In genomic region chr1:134419751-134420458, GRCm38 (mm10) we compare ENCODE assay signal across 8 mouse cellular contexts. TPM values are rescaled to one million over a fixed set of nuclear protein-coding genes. Genes with fewer than 3 reads are reported as not detected.
A peak's percentile ranks its signal among the peaks of the same experiment; 100 is the strongest.
DNase-seq lines count a peak whose midpoint lies in the region; ATAC-seq and TF ChIP-seq lines count a peak whose summit lies in the region.

No protein-coding gene starts in this region.

- no peak overlapping the region for H3K27ac ChIP-seq in forebrain, embryonic 14.5 days (ENCODE audit: low read depth, low read length)
- H3K27ac ChIP-seq in forebrain, embryonic 16.5 days (ENCODE audit: low read length) = no peak overlapping the region
- H3K27ac ChIP-seq in ES-Bruce4 (ENCODE audit: insufficient read depth, low read length) = peak overlapping the region; percentile 84
- peak overlapping the region; percentile 3 to 67 for H3K27ac ChIP-seq in heart, embryonic 14.5 days (replicated peaks in 1 of 2; ENCODE audit: control insufficient read depth in 1 of 2, insufficient read depth in 1 of 2, low read depth in 2 of 2, low read length in 2 of 2)
- peak overlapping the region; percentile 26; the same call in 1 of the 2 replicates for H3K27ac ChIP-seq in lung, embryonic 16.5 days (ENCODE audit: low read length)
- H3K27ac ChIP-seq in midbrain, embryonic 15.5 days = no peak overlapping the region

- no peak overlapping the region for H3K4me2 ChIP-seq in forebrain, embryonic 14.5 days (ENCODE audit: low read length)
- no peak overlapping the region for H3K4me2 ChIP-seq in forebrain, embryonic 16.5 days (ENCODE audit: low read length)
- H3K4me2 ChIP-seq in heart, embryonic 14.5 days (ENCODE audit: low read length) = peak overlapping the region; percentile 19
- no peak overlapping the region for H3K4me2 ChIP-seq in lung, embryonic 16.5 days (ENCODE audit: low read depth, low read length)
- H3K4me2 ChIP-seq in midbrain, embryonic 15.5 days = no peak overlapping the region

- H3K4me3 ChIP-seq in forebrain, embryonic 14.5 days (ENCODE audit: low read depth, low read length) = no peak overlapping the region
- no peak overlapping the region for H3K4me3 ChIP-seq in forebrain, embryonic 16.5 days (replicated peaks; ENCODE audit: low read length)
- no peak overlapping the region for H3K4me3 ChIP-seq in ES-Bruce4 (ENCODE audit: low read depth, low read length)
- H3K4me3 ChIP-seq in heart, embryonic 14.5 days (ENCODE audit: control insufficient read depth in 1 of 2, insufficient read depth in 1 of 2, low read depth in 1 of 2, low read length in 2 of 2) = no peak overlapping the region
- H3K4me3 ChIP-seq in lung, embryonic 16.5 days (ENCODE audit: low read length) = no peak overlapping the region
- H3K4me3 ChIP-seq in midbrain, embryonic 15.5 days = no peak overlapping the region

- peak; percentile 4 for DNase-seq in forebrain, embryonic 14.5 days (ENCODE audit: low spot score)
- DNase-seq in testis, postnatal 14 days (ENCODE audit: low spot score) = no peak
- no peak for DNase-seq in spleen, adult 12 weeks (ENCODE audit: low spot score)

- H3K36me3 ChIP-seq in forebrain, embryonic 14.5 days (ENCODE audit: control insufficient read depth, insufficient read depth, low read length) = peaks cover 21% of the 10 kb centered on the region
- H3K36me3 ChIP-seq in forebrain, embryonic 16.5 days (ENCODE audit: control insufficient read depth, insufficient read depth) = peaks cover 10% of the 10 kb centered on the region
- H3K36me3 ChIP-seq in ES-Bruce4 (ENCODE audit: control insufficient read depth, insufficient read depth, low read length, poor library complexity, severe bottlenecking) = peaks cover 6% of the 10 kb centered on the region
- peaks cover 23% of the 10 kb centered on the region for H3K36me3 ChIP-seq in heart, embryonic 14.5 days (ENCODE audit: control insufficient read depth, insufficient read depth, low read length)
- H3K36me3 ChIP-seq in lung, embryonic 16.5 days (ENCODE audit: control insufficient read depth, insufficient read depth, low read length) = peaks cover 11% of the 10 kb centered on the region
- peaks cover 2% of the 10 kb centered on the region; the same call in 1 of the 2 replicates for H3K36me3 ChIP-seq in midbrain, embryonic 15.5 days (replicated peaks)

- no peaks in the 10 kb centered on the region for H3K9me3 ChIP-seq in forebrain, embryonic 14.5 days (replicated peaks; ENCODE audit: control insufficient read depth, low read length)
- no peaks in the 10 kb centered on the region for H3K9me3 ChIP-seq in forebrain, embryonic 16.5 days (ENCODE audit: control insufficient read depth, low read length)
- no peaks in the 10 kb centered on the region for H3K9me3 ChIP-seq in ES-Bruce4 (replicated peaks; ENCODE audit: control insufficient read depth, insufficient read depth, low read length, poor library complexity, severe bottlenecking)
- H3K9me3 ChIP-seq in heart, embryonic 14.5 days (ENCODE audit: control insufficient read depth, low read length) = no peaks in the 10 kb centered on the region
- H3K9me3 ChIP-seq in lung, embryonic 16.5 days (ENCODE audit: control insufficient read depth, low read length) = no peaks in the 10 kb centered on the region
- no peaks in the 10 kb centered on the region for H3K9me3 ChIP-seq in midbrain, embryonic 15.5 days

- TF ChIP-seq POLR2A in ES-Bruce4 (IDR thresholded peaks at IDR 0.05; ENCODE audit: insufficient read depth, low read length) = no peak

- no peaks in the 10 kb centered on the region for H3K27me3 ChIP-seq in forebrain, embryonic 14.5 days (replicated peaks; ENCODE audit: control insufficient read depth, insufficient read depth, low read length)
- H3K27me3 ChIP-seq in forebrain, embryonic 16.5 days (replicated peaks; ENCODE audit: control insufficient read depth, insufficient read depth, low read length) = no peaks in the 10 kb centered on the region
- H3K27me3 ChIP-seq in ES-Bruce4 (ENCODE audit: control insufficient read depth, insufficient read depth, low read length, poor library complexity, severe bottlenecking) = no peaks in the 10 kb centered on the region
- no peaks in the 10 kb centered on the region for H3K27me3 ChIP-seq in heart, embryonic 14.5 days (ENCODE audit: control insufficient read depth, insufficient read depth, low read length)
- H3K27me3 ChIP-seq in lung, embryonic 16.5 days (ENCODE audit: control insufficient read depth, insufficient read depth, low read depth, low read length) = no peaks in the 10 kb centered on the region
- H3K27me3 ChIP-seq in midbrain, embryonic 15.5 days (replicated peaks) = no peaks in the 10 kb centered on the region

- ATAC-seq in forebrain, embryonic 14.5 days = no peak
- ATAC-seq in forebrain, embryonic 16.5 days = no peak
- no peak for ATAC-seq in heart, embryonic 14.5 days (ENCODE audit: insufficient number of reproducible peaks, insufficient read depth, low FRiP score, low read depth)
- no peak for ATAC-seq in lung, embryonic 16.5 days (ENCODE audit: low read depth)
- no peak for ATAC-seq in midbrain, embryonic 15.5 days (replicated peaks)

- TF ChIP-seq CTCF in ES-Bruce4 (IDR thresholded peaks at IDR 0.05; ENCODE audit: low read depth, low read length) = no peak

- WGBS in forebrain, embryonic 14.5 days = 44% methylated on average over 5 of the region's 5 CpGs
- 30% methylated on average over 5 of the region's 5 CpGs for WGBS in forebrain, embryonic 16.5 days
- WGBS in heart, embryonic 14.5 days = 43% methylated on average over 5 of the region's 5 CpGs
- WGBS in lung, embryonic 16.5 days = 24% methylated on average over 5 of the region's 5 CpGs
- 61% methylated on average over 5 of the region's 5 CpGs for WGBS in midbrain, embryonic 15.5 days

- H3K9ac ChIP-seq in forebrain, embryonic 14.5 days (ENCODE audit: low read length) = no peak overlapping the region
- H3K9ac ChIP-seq in forebrain, embryonic 16.5 days (replicated peaks; ENCODE audit: low read depth, low read length) = no peak overlapping the region
- 0 out of 2 replicates have a peak overlapping the region, but pooled peaks have one; percentile 15 for H3K9ac ChIP-seq in ES-Bruce4 (ENCODE audit: low read depth, poor library complexity, severe bottlenecking)
- no peak overlapping the region for H3K9ac ChIP-seq in heart, embryonic 14.5 days (ENCODE audit: low read length)
- H3K9ac ChIP-seq in lung, embryonic 16.5 days (ENCODE audit: low read length) = no peak overlapping the region
- H3K9ac ChIP-seq in midbrain, embryonic 15.5 days = no peak overlapping the region

- TF ChIP-seq EP300 in ES-Bruce4 (IDR thresholded peaks at IDR 0.05; ENCODE audit: insufficient read depth, low read depth, low read length) = no peak

- peaks cover 13% of the 10 kb centered on the region for H3K4me1 ChIP-seq in forebrain, embryonic 14.5 days (ENCODE audit: control insufficient read depth, insufficient read depth, low read length)
- peaks cover 35% of the 10 kb centered on the region for H3K4me1 ChIP-seq in forebrain, embryonic 16.5 days (replicated peaks; ENCODE audit: control insufficient read depth, insufficient read depth, low read length)
- H3K4me1 ChIP-seq in ES-Bruce4 (ENCODE audit: control insufficient read depth, insufficient read depth, low read length) = peaks cover 6% of the 10 kb centered on the region
- H3K4me1 ChIP-seq in heart, embryonic 14.5 days (ENCODE audit: control insufficient read depth in 2 of 2, insufficient read depth in 2 of 2, low read length in 2 of 2) = peaks cover 11 to 42% of the 10 kb centered on the region in 2 experiments
- H3K4me1 ChIP-seq in lung, embryonic 16.5 days (replicated peaks; ENCODE audit: control insufficient read depth, insufficient read depth, low read length) = peaks cover 30% of the 10 kb centered on the region
- peaks cover 42% of the 10 kb centered on the region for H3K4me1 ChIP-seq in midbrain, embryonic 15.5 days

RNA-seq across cellular contexts. Expression of gene Adipor1, which starts 4.7 kb away (rescaled TPM):
- 61.4 and 68.5 TPM in 2 replicates for polyA plus RNA-seq in forebrain, embryonic 14.5 days (2014; fragmentation: Nextera tagmentation; extraction: Ambion mirVana)
- 63.9 and 65.5 TPM in 2 replicates for polyA plus RNA-seq in forebrain, embryonic 16.5 days (2015; fragmentation: Nextera tagmentation; extraction: Ambion mirVana)
- polyA plus RNA-seq in ES-Bruce4 (2011; ENCODE audit: insufficient read depth, insufficient read length, low read depth, missing spikeins) = 118 and 119 TPM in 2 replicates
- 140 and 146 TPM in 2 replicates for polyA plus RNA-seq in heart, embryonic 14.5 days (2014; fragmentation: Nextera tagmentation; extraction: Ambion mirVana)
- polyA plus RNA-seq in lung, embryonic 16.5 days (2015; fragmentation: Nextera tagmentation; extraction: Ambion mirVana) = 95.5 and 97.4 TPM in 2 replicates
- polyA plus RNA-seq in midbrain, embryonic 15.5 days (2015; fragmentation: Nextera tagmentation; extraction: Ambion mirVana) = 76.0 and 82.4 TPM in 2 replicates

RNA-seq across cellular contexts. Expression of gene Cyb5r1, which starts 14.5 kb away (rescaled TPM):
- 9.8 and 12.3 TPM in 2 replicates for polyA plus RNA-seq in forebrain, embryonic 14.5 days (2014; fragmentation: Nextera tagmentation; extraction: Ambion mirVana)
- polyA plus RNA-seq in forebrain, embryonic 16.5 days (2015; fragmentation: Nextera tagmentation; extraction: Ambion mirVana) = 20.3 and 23.3 TPM in 2 replicates
- 70.8 and 81.3 TPM in 2 replicates for polyA plus RNA-seq in ES-Bruce4 (2011; ENCODE audit: insufficient read depth, insufficient read length, low read depth, missing spikeins)
- 40.2 and 40.6 TPM in 2 replicates for polyA plus RNA-seq in heart, embryonic 14.5 days (2014; fragmentation: Nextera tagmentation; extraction: Ambion mirVana)
- polyA plus RNA-seq in lung, embryonic 16.5 days (2015; fragmentation: Nextera tagmentation; extraction: Ambion mirVana) = 42.5 and 43.9 TPM in 2 replicates
- 12.6 and 13.3 TPM in 2 replicates for polyA plus RNA-seq in midbrain, embryonic 15.5 days (2015; fragmentation: Nextera tagmentation; extraction: Ambion mirVana)

RNA-seq across cellular contexts. Expression of gene 4933406M09Rik, which starts 34.2 kb away (rescaled TPM):
- not detected in 2 replicates for polyA plus RNA-seq in forebrain, embryonic 14.5 days (2014; fragmentation: Nextera tagmentation; extraction: Ambion mirVana)
- not detected in 2 replicates for polyA plus RNA-seq in forebrain, embryonic 16.5 days (2015; fragmentation: Nextera tagmentation; extraction: Ambion mirVana)
- not detected in 2 replicates for polyA plus RNA-seq in ES-Bruce4 (2011; ENCODE audit: insufficient read depth, insufficient read length, low read depth, missing spikeins)
- polyA plus RNA-seq in heart, embryonic 14.5 days (2014; fragmentation: Nextera tagmentation; extraction: Ambion mirVana) = not detected in 2 replicates
- polyA plus RNA-seq in lung, embryonic 16.5 days (2015; fragmentation: Nextera tagmentation; extraction: Ambion mirVana) = not detected in 2 replicates
- polyA plus RNA-seq in midbrain, embryonic 15.5 days (2015; fragmentation: Nextera tagmentation; extraction: Ambion mirVana) = not detected in 2 replicates

RNA-seq across cellular contexts. Expression of gene Klhl12, which starts 35.4 kb away (rescaled TPM):
- polyA plus RNA-seq in forebrain, embryonic 14.5 days (2014; fragmentation: Nextera tagmentation; extraction: Ambion mirVana) = 24.8 and 27.3 TPM in 2 replicates
- polyA plus RNA-seq in forebrain, embryonic 16.5 days (2015; fragmentation: Nextera tagmentation; extraction: Ambion mirVana) = 42.5 and 44.6 TPM in 2 replicates
- 42.9 and 46.5 TPM in 2 replicates for polyA plus RNA-seq in ES-Bruce4 (2011; ENCODE audit: insufficient read depth, insufficient read length, low read depth, missing spikeins)
- 17.4 and 20.8 TPM in 2 replicates for polyA plus RNA-seq in heart, embryonic 14.5 days (2014; fragmentation: Nextera tagmentation; extraction: Ambion mirVana)
- polyA plus RNA-seq in lung, embryonic 16.5 days (2015; fragmentation: Nextera tagmentation; extraction: Ambion mirVana) = 26.8 and 27.5 TPM in 2 replicates
- polyA plus RNA-seq in midbrain, embryonic 15.5 days (2015; fragmentation: Nextera tagmentation; extraction: Ambion mirVana) = 37.0 and 37.7 TPM in 2 replicates

RNA-seq across cellular contexts. Expression of gene Tmem183a, which starts 58.1 kb away (rescaled TPM):
- polyA plus RNA-seq in forebrain, embryonic 14.5 days (2014; fragmentation: Nextera tagmentation; extraction: Ambion mirVana) = 150 and 151 TPM in 2 replicates
- polyA plus RNA-seq in forebrain, embryonic 16.5 days (2015; fragmentation: Nextera tagmentation; extraction: Ambion mirVana) = 150 and 151 TPM in 2 replicates
- 105 and 110 TPM in 2 replicates for polyA plus RNA-seq in ES-Bruce4 (2011; ENCODE audit: insufficient read depth, insufficient read length, low read depth, missing spikeins)
- polyA plus RNA-seq in heart, embryonic 14.5 days (2014; fragmentation: Nextera tagmentation; extraction: Ambion mirVana) = 62.5 and 69.3 TPM in 2 replicates
- polyA plus RNA-seq in lung, embryonic 16.5 days (2015; fragmentation: Nextera tagmentation; extraction: Ambion mirVana) = 77.6 and 80.7 TPM in 2 replicates
- 144 and 147 TPM in 2 replicates for polyA plus RNA-seq in midbrain, embryonic 15.5 days (2015; fragmentation: Nextera tagmentation; extraction: Ambion mirVana)

Comparison
In these comparisons a context has a peak if more than half of its experiments do, and no peak if none do; other contexts are left out.
1. H3K27ac ChIP-seq: peak in ES-Bruce4 (single experiment), heart, embryonic 14.5 days (2 of 2) and lung, embryonic 16.5 days (single experiment); none in forebrain, embryonic 14.5 days (single experiment), forebrain, embryonic 16.5 days (single experiment) and midbrain, embryonic 15.5 days (single experiment).